Comparison of ENCODE assay signal across 8 mouse cellular contexts in the genomic region with DNA sequence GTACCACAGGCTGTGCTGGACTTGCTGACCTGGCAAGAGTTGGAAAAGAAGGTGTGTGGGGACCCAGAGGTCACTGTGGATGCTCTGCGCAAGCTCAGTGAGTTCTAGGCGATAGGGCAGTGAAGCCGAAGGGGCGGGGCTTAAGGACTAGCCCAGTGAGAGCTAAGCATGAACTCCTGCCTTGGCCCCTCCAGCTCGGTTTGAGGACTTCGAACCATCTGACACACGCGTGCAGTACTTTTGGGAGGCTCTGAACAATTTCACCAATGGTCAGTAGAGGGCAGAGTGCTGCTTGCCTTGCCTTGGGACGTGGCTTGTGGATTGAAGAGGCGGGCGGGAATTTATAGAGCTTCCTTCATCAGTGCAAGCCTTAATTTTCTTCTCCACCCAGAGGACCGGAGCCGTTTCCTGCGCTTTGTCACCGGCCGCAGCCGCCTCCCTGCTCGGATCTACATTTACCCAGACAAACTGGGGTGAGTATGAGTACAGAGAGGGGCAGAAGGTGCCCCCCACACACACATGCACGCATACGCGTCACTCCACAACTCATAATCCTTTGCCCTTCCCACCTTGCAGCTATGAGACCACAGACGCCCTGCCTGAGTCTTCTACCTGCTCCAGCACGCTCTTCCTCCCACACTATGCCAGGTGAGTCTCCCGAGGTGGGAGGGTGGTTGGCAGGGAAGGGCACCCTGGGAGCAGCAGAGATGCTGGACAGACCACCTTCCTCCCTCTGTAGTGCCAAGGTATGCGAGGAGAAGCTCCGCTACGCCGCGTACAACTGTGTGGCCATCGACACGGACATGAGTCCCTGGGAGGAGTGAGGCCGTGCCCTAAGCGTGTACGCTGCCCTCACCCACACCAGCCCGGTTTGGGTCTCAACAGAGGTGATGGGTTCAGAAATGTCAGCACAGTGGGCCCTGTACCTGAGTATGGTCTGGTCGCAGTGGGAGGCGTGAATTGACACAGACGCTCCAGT. TPM values are rescaled to one million over a fixed set of nuclear protein-coding genes. Genes with fewer than 3 reads are reported as not detected.
A peak's percentile ranks its signal among the peaks of the same experiment; 100 is the strongest.
DNase-seq lines count a peak whose midpoint lies in the region; ATAC-seq and TF ChIP-seq lines count a peak whose summit lies in the region.

No protein-coding gene starts in this region.

- H3K27ac ChIP-seq in ES-Bruce4 (ENCODE audit: insufficient read depth, low read length): no peak overlapping the region
- no peak overlapping the region for H3K27ac ChIP-seq in embryonic facial prominence, embryonic 12.5 days
- no peak overlapping the region for H3K27ac ChIP-seq in heart, embryonic 16.5 days (ENCODE audit: low read length)
- H3K27ac ChIP-seq in liver, postnatal 0 days (ENCODE audit: low read depth): no peak overlapping the region
- no peak overlapping the region for H3K27ac ChIP-seq in neural tube, embryonic 14.5 days (ENCODE audit: low read depth, low read length)

- no peak for TF ChIP-seq EP300 in ES-Bruce4 (IDR thresholded peaks at IDR 0.05; ENCODE audit: insufficient read depth, low read depth, low read length)
- TF ChIP-seq EP300 in liver, postnatal 0 days (IDR thresholded peaks at IDR 0.05; ENCODE audit: low read depth): no peak

- no peaks in the 10 kb centered on the region for H3K4me1 ChIP-seq in ES-Bruce4 (ENCODE audit: control insufficient read depth, insufficient read depth, low read length)
- H3K4me1 ChIP-seq in embryonic facial prominence, embryonic 12.5 days: peaks cover 8% of the 10 kb centered on the region
- H3K4me1 ChIP-seq in heart, embryonic 16.5 days (ENCODE audit: control insufficient read depth, insufficient read depth, low read length): no peaks in the 10 kb centered on the region
- H3K4me1 ChIP-seq in liver, postnatal 0 days (ENCODE audit: insufficient read depth): no peaks in the 10 kb centered on the region
- H3K4me1 ChIP-seq in neural tube, embryonic 14.5 days (ENCODE audit: control insufficient read depth, insufficient read depth, low read length): no peaks in the 10 kb centered on the region

- DNase-seq in adrenal gland, postnatal 36 days: peak; percentile 57 to 77
- peak; percentile 82 for DNase-seq in kidney, postnatal 10 days
- DNase-seq in liver, postnatal 0 days: peak; percentile 58
- DNase-seq in thymus, postnatal 36 days: peak; percentile 19 to 26

- H3K36me3 ChIP-seq in ES-Bruce4 (ENCODE audit: control insufficient read depth, insufficient read depth, low read length, poor library complexity, severe bottlenecking): no peaks in the 10 kb centered on the region
- H3K36me3 ChIP-seq in embryonic facial prominence, embryonic 12.5 days: peaks cover 18% of the 10 kb centered on the region; the same call in 1 of the 2 replicates
- H3K36me3 ChIP-seq in heart, embryonic 16.5 days (ENCODE audit: control insufficient read depth, insufficient read depth): peaks cover 14% of the 10 kb centered on the region
- peaks cover 44% of the 10 kb centered on the region for H3K36me3 ChIP-seq in liver, postnatal 0 days (replicated peaks; ENCODE audit: insufficient read depth, low read length)
- peaks cover 24% of the 10 kb centered on the region for H3K36me3 ChIP-seq in neural tube, embryonic 14.5 days (ENCODE audit: control insufficient read depth, insufficient read depth, low read length)

- no peak overlapping the region; the same call in 1 of the 2 replicates for H3K4me2 ChIP-seq in embryonic facial prominence, embryonic 12.5 days (replicated peaks)
- no peak overlapping the region for H3K4me2 ChIP-seq in heart, embryonic 16.5 days (ENCODE audit: low read depth, low read length)
- H3K4me2 ChIP-seq in liver, postnatal 0 days (ENCODE audit: low read depth, low read length): no peak overlapping the region
- no peak overlapping the region for H3K4me2 ChIP-seq in neural tube, embryonic 14.5 days (ENCODE audit: low read depth, low read length)

- ATAC-seq in embryonic facial prominence, embryonic 12.5 days (ENCODE audit: insufficient number of reproducible peaks, insufficient read depth, low FRiP score, low TSS enrichment): peak; percentile 52; the same call in 1 of the 2 replicates
- peak; percentile 28; the same call in 1 of the 2 replicates for ATAC-seq in heart, embryonic 16.5 days (replicated peaks; ENCODE audit: extremely low read depth, insufficient read depth, low FRiP score)
- peak; percentile 70 for ATAC-seq in liver, postnatal 0 days
- ATAC-seq in neural tube, embryonic 14.5 days (ENCODE audit: low read depth): peak; percentile 36; the same call in 1 of the 2 replicates

- peak overlapping the region; percentile 37 for H3K9ac ChIP-seq in ES-Bruce4 (ENCODE audit: low read depth, poor library complexity, severe bottlenecking)
- H3K9ac ChIP-seq in embryonic facial prominence, embryonic 12.5 days: peak overlapping the region; percentile 25; the same call in 1 of the 2 replicates
- no peak overlapping the region for H3K9ac ChIP-seq in heart, embryonic 16.5 days (ENCODE audit: low read length)
- no peak overlapping the region for H3K9ac ChIP-seq in liver, postnatal 0 days (replicated peaks)
- no peak overlapping the region for H3K9ac ChIP-seq in neural tube, embryonic 14.5 days (replicated peaks; ENCODE audit: low read depth, low read length)

- H3K27me3 ChIP-seq in ES-Bruce4 (ENCODE audit: control insufficient read depth, insufficient read depth, low read length, poor library complexity, severe bottlenecking): no peaks in the 10 kb centered on the region
- H3K27me3 ChIP-seq in embryonic facial prominence, embryonic 12.5 days: no peaks in the 10 kb centered on the region
- no peaks in the 10 kb centered on the region for H3K27me3 ChIP-seq in heart, embryonic 16.5 days (ENCODE audit: control insufficient read depth, insufficient read depth, low read length)
- no peaks in the 10 kb centered on the region for H3K27me3 ChIP-seq in liver, postnatal 0 days (ENCODE audit: insufficient read depth, low read length)
- H3K27me3 ChIP-seq in neural tube, embryonic 14.5 days (ENCODE audit: control insufficient read depth, insufficient read depth, low read length): no peaks in the 10 kb centered on the region

- peak; percentile 79 for TF ChIP-seq CTCF in ES-Bruce4 (IDR thresholded peaks at IDR 0.05; ENCODE audit: low read depth, low read length)
- TF ChIP-seq CTCF in liver, postnatal 0 days (IDR thresholded peaks at IDR 0.05; ENCODE audit: low read depth): peak; percentile 83

- H3K9me3 ChIP-seq in ES-Bruce4 (replicated peaks; ENCODE audit: control insufficient read depth, insufficient read depth, low read length, poor library complexity, severe bottlenecking): no peaks in the 10 kb centered on the region
- H3K9me3 ChIP-seq in embryonic facial prominence, embryonic 12.5 days: no peaks in the 10 kb centered on the region
- no peaks in the 10 kb centered on the region for H3K9me3 ChIP-seq in heart, embryonic 16.5 days (replicated peaks; ENCODE audit: control insufficient read depth, low read length)
- no peaks in the 10 kb centered on the region for H3K9me3 ChIP-seq in liver, postnatal 0 days (ENCODE audit: low read length)
- no peaks in the 10 kb centered on the region for H3K9me3 ChIP-seq in neural tube, embryonic 14.5 days (ENCODE audit: control insufficient read depth, low read length)

- H3K4me3 ChIP-seq in ES-Bruce4 (ENCODE audit: low read depth, low read length): peak overlapping the region; percentile 37
- no peak overlapping the region for H3K4me3 ChIP-seq in embryonic facial prominence, embryonic 12.5 days
- H3K4me3 ChIP-seq in heart, embryonic 16.5 days (ENCODE audit: low read length): no peak overlapping the region
- H3K4me3 ChIP-seq in liver, postnatal 0 days (ENCODE audit: low read depth, low read length): no peak overlapping the region
- no peak overlapping the region for H3K4me3 ChIP-seq in neural tube, embryonic 14.5 days (ENCODE audit: low read depth, low read length)

- 57% methylated on average over 38 of the region's 38 CpGs for WGBS in embryonic facial prominence, embryonic 12.5 days
- WGBS in heart, embryonic 16.5 days: 54% methylated on average over 38 of the region's 38 CpGs
- 63% methylated on average over 38 of the region's 38 CpGs for WGBS in liver, postnatal 0 days (ENCODE audit: insufficient replicate concordance)
- WGBS in neural tube, embryonic 14.5 days: 54% methylated on average over 38 of the region's 38 CpGs

- TF ChIP-seq POLR2A in ES-Bruce4 (IDR thresholded peaks at IDR 0.05; ENCODE audit: insufficient read depth, low read length): no peak

RNA-seq across cellular contexts. Expression of gene Hectd3, which starts 7.7 kb away (rescaled TPM):
- polyA plus RNA-seq in ES-Bruce4 (2011; ENCODE audit: insufficient read depth, insufficient read length, low read depth, missing spikeins): 6.4 and 7.9 TPM in 2 replicates
- total RNA-seq in adrenal gland, postnatal 36 days (2021): 10 to 100 TPM; 22.5 to 26.9 TPM
- 11.9 and 14.6 TPM in 2 replicates for polyA plus RNA-seq in embryonic facial prominence, embryonic 12.5 days (2016; fragmentation: Nextera tagmentation; extraction: Ambion mirVana)
- 6.6 and 7.0 TPM in 2 replicates for polyA plus RNA-seq in heart, embryonic 16.5 days (2015; fragmentation: Nextera tagmentation; extraction: Ambion mirVana)
- 4.7 and 5.2 TPM in 2 replicates for polyA plus RNA-seq in liver, postnatal 0 days (2015; fragmentation: Nextera tagmentation; extraction: Ambion mirVana)
- polyA plus RNA-seq in neural tube, embryonic 14.5 days (2014; fragmentation: Nextera tagmentation; extraction: Ambion mirVana): 19.3 and 22.6 TPM in 2 replicates

RNA-seq across cellular contexts. Expression of gene Urod, which starts 8.6 kb away (rescaled TPM):
- polyA plus RNA-seq in ES-Bruce4 (2011; ENCODE audit: insufficient read depth, insufficient read length, low read depth, missing spikeins): 77.2 and 79.3 TPM in 2 replicates
- 100 to 1,000 TPM in 1 of 2 experiments, 10 to 100 TPM in 1; 97.9 to 126 TPM for total RNA-seq in adrenal gland, postnatal 36 days (2021)
- 107 and 110 TPM in 2 replicates for polyA plus RNA-seq in embryonic facial prominence, embryonic 12.5 days (2016; fragmentation: Nextera tagmentation; extraction: Ambion mirVana)
- 97.1 and 101 TPM in 2 replicates for polyA plus RNA-seq in heart, embryonic 16.5 days (2015; fragmentation: Nextera tagmentation; extraction: Ambion mirVana)
- 245 and 255 TPM in 2 replicates for polyA plus RNA-seq in liver, postnatal 0 days (2015; fragmentation: Nextera tagmentation; extraction: Ambion mirVana)
- 56.0 and 59.0 TPM in 2 replicates for polyA plus RNA-seq in neural tube, embryonic 14.5 days (2014; fragmentation: Nextera tagmentation; extraction: Ambion mirVana)

RNA-seq across cellular contexts. Expression of gene Eif2b3, which starts 16.4 kb away (rescaled TPM):
- 67.5 and 73.3 TPM in 2 replicates for polyA plus RNA-seq in ES-Bruce4 (2011; ENCODE audit: insufficient read depth, insufficient read length, low read depth, missing spikeins)
- 10 to 100 TPM; 29.0 to 33.6 TPM for total RNA-seq in adrenal gland, postnatal 36 days (2021)
- 43.8 and 45.5 TPM in 2 replicates for polyA plus RNA-seq in embryonic facial prominence, embryonic 12.5 days (2016; fragmentation: Nextera tagmentation; extraction: Ambion mirVana)
- polyA plus RNA-seq in heart, embryonic 16.5 days (2015; fragmentation: Nextera tagmentation; extraction: Ambion mirVana): 23.6 and 23.8 TPM in 2 replicates
- 18.4 and 18.5 TPM in 2 replicates for polyA plus RNA-seq in liver, postnatal 0 days (2015; fragmentation: Nextera tagmentation; extraction: Ambion mirVana)
- 54.6 and 54.9 TPM in 2 replicates for polyA plus RNA-seq in neural tube, embryonic 14.5 days (2014; fragmentation: Nextera tagmentation; extraction: Ambion mirVana)

Comparison
In these comparisons a context has a peak if more than half of its experiments do, and no peak if none do; other contexts are left out.
1. H3K9ac ChIP-seq: peak in ES-Bruce4 (single experiment) and embryonic facial prominence, embryonic 12.5 days (single experiment); none in heart, embryonic 16.5 days (single experiment), liver, postnatal 0 days (single experiment) and neural tube, embryonic 14.5 days (single experiment).
2. DNase-seq: peak in every context shown above with its lines; median percentile 82 in kidney, postnatal 10 days; 67 in adrenal gland, postnatal 36 days; 58 in liver, postnatal 0 days; 22 in thymus, postnatal 36 days.
3. Peak in every context shown above with its lines, with median percentiles within 50 percentile points of each other: ATAC-seq.